Mouse (Mus musculus) stomach, postnatal 0 days (tissue): ENCODE data around the gene Mpo.

Experiments used
- CTCF ChIP-seq: IDR thresholded peaks from 2 replicates; pipeline ENCODE4 v1.5.1; 2016; ENCODE audit warnings: antibody characterized with exemption, low read depth, mild to moderate bottlenecking, moderate library complexity
- EP300 ChIP-seq: optimal IDR thresholded peaks from 2 replicates; pipeline ENCODE3; 2016; ENCODE audit warnings: antibody characterized with exemption

DNA sequence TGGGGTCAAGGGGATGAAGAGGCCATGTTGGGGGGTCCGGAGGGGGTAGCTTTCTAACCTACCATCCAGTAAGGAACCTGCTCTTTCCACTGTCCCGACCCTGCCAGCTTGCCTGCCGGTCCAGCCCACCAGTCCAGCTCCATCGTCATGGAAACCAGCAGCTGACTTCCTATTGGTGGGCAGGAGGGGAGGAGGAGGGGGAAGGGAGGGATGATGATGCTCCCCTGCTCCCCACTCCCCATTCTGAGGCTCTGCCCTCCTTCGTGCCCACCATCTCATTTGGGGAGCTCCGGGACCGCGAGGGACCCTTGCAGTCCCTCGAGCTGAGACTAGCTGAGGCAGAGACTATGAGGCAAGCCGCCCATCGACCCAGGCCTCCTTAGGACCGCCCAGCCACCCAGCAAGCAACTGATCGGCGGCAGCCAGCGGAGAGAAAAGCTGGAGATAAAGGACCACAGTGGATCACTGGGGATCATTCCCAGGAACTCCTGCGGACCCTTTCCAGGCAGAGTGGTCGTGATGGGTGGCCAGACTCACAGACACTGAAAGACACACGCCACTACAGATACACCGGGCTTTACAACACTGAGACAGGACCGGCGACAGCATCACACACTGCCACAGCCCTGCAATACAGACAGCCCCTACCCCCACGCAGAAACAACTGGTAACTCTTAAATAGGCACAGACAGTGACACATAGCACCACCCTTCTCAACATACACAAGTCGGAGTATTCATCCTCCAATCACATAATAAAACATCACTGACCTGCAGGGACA, 32.9 kb upstream of the Mpo start, which contains the start of gene Tspoap1:
- TF ChIP-seq CTCF: no peak
- no peak for TF ChIP-seq EP300
